Mouse (Mus musculus): ENCODE measurements around the gene Rps15.

DNA sequence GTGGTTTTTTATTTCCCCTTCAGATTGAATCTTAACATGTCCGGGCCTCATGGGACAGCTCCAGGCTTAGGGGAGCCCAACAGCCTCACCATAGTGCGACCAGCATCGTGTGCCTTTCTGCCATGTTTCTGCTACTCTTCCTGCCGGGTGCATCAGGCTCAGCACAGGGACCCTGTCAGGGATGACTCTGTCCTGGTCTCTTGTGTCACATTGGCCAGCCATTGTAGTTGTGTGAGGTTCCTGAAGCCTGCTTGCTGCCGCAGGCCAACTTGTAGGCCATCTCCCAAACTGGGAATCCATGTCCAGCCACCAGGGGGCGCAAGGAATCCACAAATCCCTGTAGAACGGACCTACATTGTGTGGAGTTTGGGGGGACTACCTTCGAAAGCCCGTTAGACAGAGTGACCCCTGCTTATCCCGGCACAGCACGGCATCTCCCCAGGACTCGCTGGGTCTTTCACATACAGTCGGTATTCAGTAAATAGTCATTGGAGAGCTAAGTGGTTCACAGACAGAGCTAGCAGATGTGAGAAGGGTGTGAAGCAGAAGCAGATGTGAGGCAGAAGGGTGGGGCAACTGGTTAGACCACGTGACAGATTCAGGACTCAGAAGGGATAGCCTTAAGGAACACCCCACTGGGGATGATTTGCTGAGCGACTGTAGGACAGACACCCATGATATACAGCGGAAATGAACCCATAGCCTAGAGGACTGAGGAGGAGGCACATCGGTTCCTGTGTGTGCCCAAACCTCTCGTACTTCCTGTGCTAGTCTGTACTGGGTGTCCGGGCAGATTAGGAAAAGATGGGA is 47.9 kb downstream of the Rps15 start:
- TF ChIP-seq POLR2A (IDR thresholded peaks at IDR 0.05; ENCODE audit: insufficient read depth, low read depth, low read length) (no peak), CTCF (IDR thresholded peaks at IDR 0.05; ENCODE audit: insufficient read depth, low read depth, low read length) (peak; percentile 74)
